Mouse (Mus musculus): ENCODE results near the gene Myh6.
"Not testable (repeated sequence)": the region's sequence is repeated elsewhere in the genome, so short reads cannot be mapped to it uniquely, and the experiment has no call there.

The Myh6 gene

GRCm38 (mm10) chr14:54966320-54966977 is at the start of gene Myh6:
Myh6 (minus strand) TSS chr14:54966927.
- no peak for DNase-seq

DNA sequence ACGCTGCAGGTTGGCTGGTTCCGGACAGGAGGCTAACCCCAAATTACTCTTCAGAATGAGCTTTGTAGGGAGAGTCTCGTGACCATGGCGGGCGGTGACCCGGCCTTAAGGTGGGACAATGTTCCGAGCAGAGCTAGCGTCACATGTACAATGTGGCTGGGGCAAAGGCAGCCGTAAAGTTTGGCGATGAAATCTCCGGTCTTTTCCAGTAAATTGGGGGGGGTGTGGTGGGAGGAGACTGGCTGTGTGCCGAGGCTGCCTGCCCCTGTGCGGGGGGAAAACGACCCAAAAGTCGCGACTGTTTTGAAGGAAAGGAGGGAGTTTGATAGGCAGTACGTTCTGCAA is 49.0 kb upstream of the Myh6 start:
- no peak for DNase-seq

GRCm38 (mm10) chr14:55014991-55015766 is 48.5 kb upstream of the Myh6 start, which contains the start of gene Ngdn:
Ngdn (plus strand) TSS chr14:55015454.
- DNase-seq = peak; percentile 99

GRCm38 (mm10) chr14:55014591-55014990 is 47.9 kb upstream of the Myh6 start:
- peak; percentile 76 for DNase-seq

- no peak for DNase-seq
Measured at GRCm38 (mm10) chr14:55011116-55011515, 44.4 kb upstream of the Myh6 start.

DNA sequence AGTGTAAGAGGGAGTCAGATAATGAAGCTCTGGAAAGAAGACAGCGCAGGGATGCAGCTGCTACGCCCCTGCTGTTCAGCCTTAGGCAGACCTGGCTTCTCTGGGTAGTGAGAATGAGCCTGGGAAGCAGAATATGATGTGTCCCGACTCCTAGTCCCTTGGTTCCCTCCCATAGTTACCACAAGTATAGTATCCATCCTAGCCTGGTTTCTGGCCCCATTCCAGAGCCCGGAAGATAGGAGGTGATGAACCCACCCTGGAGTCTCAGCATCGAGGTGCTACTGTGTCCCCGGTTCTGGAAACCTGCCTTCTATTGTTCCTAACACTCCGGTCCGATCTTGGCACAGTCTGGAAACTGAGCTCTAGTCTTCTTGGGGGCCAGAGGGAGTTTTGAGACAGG is 41.7 kb upstream of the Myh6 start:
- no peak for DNase-seq

- DNase-seq = no peak
Measured at GRCm38 (mm10) chr14:55007120-55007908, 40.6 kb upstream of the Myh6 start.

GRCm38 (mm10) chr14:55006541-55006940 is 39.8 kb upstream of the Myh6 start:
- no peak for DNase-seq

GRCm38 (mm10) chr14:55005967-55006366 is 39.2 kb upstream of the Myh6 start:
- DNase-seq = no peak

DNA sequence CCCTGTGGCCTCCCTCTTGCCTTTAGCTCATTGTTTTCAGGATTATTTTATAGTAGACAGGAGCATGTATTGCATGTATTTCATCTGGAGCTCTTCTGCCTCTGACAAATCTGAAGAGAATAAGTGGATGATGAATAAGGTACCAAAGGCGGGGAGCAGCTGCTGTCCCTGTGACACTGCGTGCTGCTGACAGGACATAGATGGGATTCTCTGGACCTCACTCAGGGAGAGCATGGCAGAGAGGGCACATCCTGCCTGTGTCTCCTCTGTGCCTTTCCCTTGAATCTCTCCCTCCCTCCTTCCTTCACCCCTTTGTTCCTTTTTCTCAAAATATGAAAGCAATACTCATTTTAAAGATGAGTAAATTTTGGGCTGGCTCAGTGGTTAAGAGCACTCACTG is 38.8 kb upstream of the Myh6 start:
- no peak for DNase-seq

- DNase-seq = no peak
Measured at GRCm38 (mm10) chr14:55003878-55004855, 37.4 kb upstream of the Myh6 start.

GRCm38 (mm10) chr14:55002687-55003120 is 36.0 kb upstream of the Myh6 start:
- DNase-seq = no peak

DNA sequence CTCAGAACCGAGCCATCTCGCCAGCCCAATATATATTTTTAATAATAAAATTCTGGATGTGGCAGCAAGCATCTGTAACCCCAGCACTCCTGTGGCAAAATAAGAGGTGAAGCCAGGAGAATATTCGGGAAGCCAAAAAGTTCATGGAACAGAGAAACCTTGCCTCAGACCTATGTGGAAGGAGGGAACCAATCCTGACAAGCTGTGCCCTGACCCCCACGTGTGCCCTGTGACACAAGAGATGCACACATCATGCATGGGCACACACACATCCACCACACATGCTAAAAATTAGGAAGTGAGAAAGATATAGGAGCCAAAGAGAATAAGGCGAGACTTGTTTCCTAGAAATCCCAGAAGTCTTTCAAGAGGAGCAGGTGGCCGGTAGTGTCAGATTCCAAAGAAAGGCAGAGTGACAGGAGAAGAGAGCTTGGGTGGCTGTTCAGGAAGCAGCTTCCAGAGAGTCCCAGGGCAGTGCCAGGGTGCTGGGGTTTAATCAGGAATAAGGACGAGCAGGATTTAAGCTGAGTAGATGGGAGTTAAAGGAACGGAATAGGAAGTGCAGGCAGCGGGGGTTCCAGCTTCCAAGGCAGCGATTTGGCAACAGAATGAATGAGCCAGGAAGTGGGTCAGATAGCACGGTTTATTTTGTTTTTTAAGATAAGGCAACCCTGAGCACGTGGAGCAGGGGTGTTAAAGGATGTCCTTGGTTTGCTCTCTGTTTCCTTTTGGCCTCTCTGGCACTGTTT is 35.4 kb upstream of the Myh6 start:
- DNase-seq = no peak

GRCm38 (mm10) chr14:55001446-55001845 is 34.7 kb upstream of the Myh6 start:
- DNase-seq = no peak

DNA sequence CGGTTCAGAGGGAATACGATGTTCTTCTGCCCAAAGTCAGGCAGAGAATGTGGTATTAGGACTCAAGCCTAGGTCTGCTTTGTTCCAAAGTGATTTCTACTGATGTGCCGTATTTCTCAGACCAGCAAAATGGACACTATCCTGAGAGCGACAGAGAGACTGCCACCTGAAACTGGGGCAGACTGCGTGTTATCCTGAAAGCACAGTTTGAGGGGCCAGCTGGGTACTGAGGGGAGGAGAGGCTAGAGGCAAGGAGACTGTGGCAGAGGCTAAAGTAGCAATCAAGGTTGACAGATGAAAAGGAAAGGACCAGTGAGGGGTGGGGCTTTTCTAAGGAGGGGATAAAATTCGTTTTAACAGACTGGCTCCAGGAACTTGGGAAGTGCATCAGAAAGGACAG is 34.1 kb upstream of the Myh6 start:
- DNase-seq = no peak

DNA sequence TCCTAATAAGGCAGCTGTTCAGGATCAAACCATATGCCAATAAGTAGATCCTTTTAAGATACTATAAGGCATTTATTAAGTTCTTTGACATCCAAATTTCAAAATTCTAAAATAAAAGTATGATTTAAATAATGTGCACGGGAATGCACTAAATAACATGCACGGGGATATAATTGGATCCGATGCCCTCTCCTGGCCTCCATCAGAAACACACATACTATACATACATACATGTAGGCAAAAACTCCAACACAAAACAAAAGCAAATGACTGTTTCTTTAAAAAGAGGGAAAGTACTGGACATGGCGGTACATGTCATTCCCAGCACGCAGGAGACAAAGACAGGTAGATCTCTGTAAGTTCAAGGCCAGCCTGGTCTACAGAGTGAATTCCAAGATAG is 33.1 kb upstream of the Myh6 start:
- DNase-seq = not testable (repeated sequence)

DNA sequence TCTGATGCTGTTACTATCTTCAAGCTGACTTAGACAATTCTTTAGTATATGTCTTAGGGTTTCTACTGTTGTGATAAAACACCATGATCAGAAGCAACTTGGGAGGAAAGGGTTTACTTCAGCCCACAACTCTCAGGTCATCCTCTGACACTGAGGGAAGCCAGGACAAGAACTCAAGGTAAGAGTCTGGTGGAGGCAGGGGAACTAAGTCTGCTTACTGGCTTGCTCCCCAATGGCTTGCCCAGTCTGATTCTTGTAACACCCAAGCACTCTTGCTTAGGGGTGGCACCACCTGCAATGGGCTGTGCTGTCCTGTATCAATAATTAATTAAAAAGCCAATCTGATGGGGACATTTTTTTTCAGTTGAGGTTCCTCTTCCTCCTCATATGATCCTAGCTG is 32.0 kb upstream of the Myh6 start:
- no peak for DNase-seq

DNA sequence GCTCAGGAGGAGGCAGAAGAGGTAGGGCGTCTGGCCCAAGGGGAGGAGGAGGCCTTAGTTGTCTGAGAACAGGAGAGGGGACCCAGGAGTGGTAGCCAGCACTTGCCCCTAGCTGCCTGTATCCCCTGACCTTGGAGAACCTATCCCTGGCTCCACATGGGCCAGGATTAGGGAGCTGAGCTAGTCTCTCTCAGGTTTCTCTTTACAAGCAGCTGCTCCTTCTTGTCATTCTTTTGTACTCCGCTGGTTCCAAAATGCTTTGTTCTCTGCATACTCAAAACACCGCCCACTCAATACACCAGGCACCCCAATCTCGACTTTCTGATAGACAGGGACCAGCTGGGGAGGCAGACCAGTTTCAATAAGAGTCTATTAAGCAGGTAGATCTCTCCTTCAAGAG is 30.6 kb upstream of the Myh6 start:
- no peak for DNase-seq

DNA sequence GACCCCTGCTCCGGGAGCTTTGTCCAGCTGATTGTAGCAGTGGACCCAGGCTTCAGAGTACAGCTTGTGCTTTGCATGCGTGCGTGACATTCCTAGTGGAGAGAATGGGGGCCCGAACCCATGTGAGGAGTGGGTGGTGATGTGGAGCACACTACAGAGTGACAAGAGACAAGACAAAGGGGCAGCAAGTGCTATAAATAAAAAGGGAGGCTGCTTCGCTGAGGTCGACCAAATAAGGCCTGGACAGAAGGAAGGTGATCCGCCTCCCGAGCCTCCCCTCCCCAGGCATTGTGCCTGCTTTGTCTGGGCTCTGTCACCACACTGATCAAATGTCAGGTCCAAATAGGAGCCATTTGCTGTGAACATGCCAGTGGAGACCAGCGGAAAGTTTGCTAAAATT is 30.1 kb upstream of the Myh6 start:
- DNase-seq = no peak

GRCm38 (mm10) chr14:54995457-54996138 is 28.9 kb upstream of the Myh6 start:
- peak; percentile 44 for DNase-seq

DNA sequence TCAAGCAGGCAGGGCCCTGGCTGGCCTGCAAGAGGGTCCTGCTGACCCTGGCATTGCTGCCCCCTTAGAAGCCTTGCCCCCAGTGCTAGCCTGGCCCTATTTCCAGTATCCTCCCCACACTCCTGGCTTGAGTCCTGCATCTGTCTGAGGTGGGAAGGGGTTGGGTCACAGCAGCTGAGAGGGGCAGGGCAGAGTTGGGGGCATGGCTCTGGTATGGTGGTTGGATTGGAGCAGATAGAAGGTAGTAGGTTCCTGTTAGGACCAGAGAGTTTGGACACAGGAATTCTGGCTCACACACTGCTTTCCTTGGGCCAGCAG is 28.1 kb upstream of the Myh6 start:
- DNase-seq = no peak
